11 mouse cellular contexts compared by ENCODE assay signal in the genomic region with DNA sequence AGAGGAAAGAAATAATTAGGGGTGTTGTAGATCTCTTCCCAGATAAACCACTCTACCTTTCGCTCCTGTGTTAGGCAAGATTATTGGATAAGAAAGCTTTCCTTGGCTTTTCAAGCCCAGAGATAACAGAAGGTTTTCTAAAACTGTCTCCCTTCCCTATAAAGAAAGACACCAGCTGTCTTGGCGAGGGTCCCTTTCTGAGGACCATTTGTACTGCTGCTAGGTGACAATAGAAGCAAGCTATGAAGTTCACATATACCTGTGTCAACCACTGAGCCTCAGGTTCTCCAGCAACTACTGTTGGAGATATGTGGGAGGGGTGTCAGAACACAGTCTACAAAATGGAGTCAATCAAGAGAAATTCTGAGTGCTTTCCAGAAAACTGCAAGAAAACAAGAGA.
"Had no signal": no experiment of that assay in that cellular context is flagged by ENCODE, and none has a peak within 500 bp of the region (broad histone marks: within the 10 kb centered on the region; RNA-seq: fewer than 3 reads in every experiment).

No protein-coding gene starts in this region.

- DNase-seq: kidney, adult 18-20 months; kidney, postnatal 25 days; layer of hippocampus, postnatal 36 days; liver, embryonic 13.5 days; lung, adult 2 months; lung, postnatal 14 days; lung, postnatal 4 days; midbrain, embryonic 14.5 days; thymus, adult 2 months; thymus, postnatal 14 days; thymus, postnatal 4 days had no signal
